Mouse (Mus musculus) ES-E14 (cell line): ENCODE measurements around the gene Mrpl53.

Source experiments
- CHD2 ChIP-seq: IDR thresholded peaks from 2 replicates; pipeline ENCODE4 v1.6.1; 2014; ENCODE audit warnings: mild to moderate bottlenecking, low read depth, low read length, inconsistent platforms
- MAFK ChIP-seq: IDR thresholded peaks from 2 replicates; pipeline ENCODE4 v1.6.1; 2014; ENCODE audit warnings: mild to moderate bottlenecking, low read depth, low read length, inconsistent platforms; ENCODE audit not compliant: insufficient read depth
- ZC3H11A ChIP-seq: IDR thresholded peaks from 2 replicates; pipeline ENCODE4 v1.6.1; 2012; ENCODE audit warnings: low read depth, mild to moderate bottlenecking, inconsistent platforms, low read length, borderline replicate concordance

DNA sequence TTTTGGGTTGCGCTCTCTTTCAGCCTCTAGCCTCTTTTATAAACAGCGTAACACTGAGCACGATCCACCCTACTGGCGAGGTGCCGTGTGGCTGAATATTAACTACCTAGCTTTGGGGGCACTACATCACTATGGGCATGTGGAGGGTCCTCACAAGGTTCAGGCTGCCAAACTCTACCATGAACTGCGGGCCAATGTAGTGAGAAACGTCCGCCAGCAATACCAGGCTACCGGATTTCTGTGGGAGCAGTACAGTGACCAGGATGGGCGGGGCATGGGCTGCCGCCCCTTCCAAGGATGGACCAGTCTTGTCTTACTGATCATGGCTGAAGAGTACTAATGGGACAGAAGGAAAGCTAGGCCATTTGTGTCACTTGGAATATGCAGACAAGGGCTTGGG is 9.5 kb downstream of the Mrpl53 start:
- TF ChIP-seq MAFK (no peak), ZC3H11A (no peak), CHD2 (no peak)
